Mouse (Mus musculus) liver, embryonic 11.5 days (tissue): Measurements from ENCODE around the gene Ceacam16. TPM values are rescaled to one million over a fixed set of nuclear protein-coding genes. Genes with fewer than 3 reads are reported as not detected.

ENCODE experiments used
- ATAC-seq: fragments of 200-750 bp; cut with Nextera tagmentation; replicated peaks from 2 replicates; pipeline ENCODE4 v1.8.0; 2017; ENCODE audit warnings: moderate number of reproducible peaks, mild to moderate bottlenecking, moderate TSS enrichment, moderate library complexity; ENCODE audit not compliant: low FRiP score
- DNase-seq: peaks from one replicate; pipeline ENCODE4 v3.0.0-alpha.2; 2017; ENCODE audit warnings: low spot score
- H3K27ac ChIP-seq: fragments of 300-500 bp; sonication (generic); 2 replicates; pipeline ENCODE4 v1.5.1; 2014; ENCODE audit warnings: mild to moderate bottlenecking, low read depth, low read length, control low read depth
- H3K27me3 ChIP-seq: fragments of 300-500 bp; sonication (generic); replicated peaks from 2 replicates; pipeline ENCODE4 v1.6.1; 2014; ENCODE audit warnings: low read length, mixed read lengths; ENCODE audit not compliant: control insufficient read depth, insufficient read depth
- H3K36me3 ChIP-seq: fragments of 300-500 bp; sonication (generic); 2 replicates; pipeline ENCODE4 v1.6.1; 2014; ENCODE audit warnings: mild to moderate bottlenecking, low read length, moderate library complexity, mixed read lengths; ENCODE audit not compliant: control insufficient read depth, insufficient read depth
- H3K4me1 ChIP-seq: fragments of 300-500 bp; sonication (generic); replicated peaks from 2 replicates; pipeline ENCODE4 v1.6.1; 2014; ENCODE audit warnings: low read length, mixed read lengths; ENCODE audit not compliant: control insufficient read depth, insufficient read depth
- H3K4me2 ChIP-seq: fragments of 300-500 bp; sonication (generic); 2 replicates; pipeline ENCODE4 v1.6.1; 2014; ENCODE audit warnings: mild to moderate bottlenecking, control low read depth, moderate library complexity
- H3K4me3 ChIP-seq: fragments of 300-500 bp; sonication (generic); 2 replicates; pipeline ENCODE4 v1.5.1; 2014; ENCODE audit warnings: low read depth, low read length, control low read depth
- H3K9ac ChIP-seq: fragments of 300-500 bp; sonication (generic); 2 replicates; pipeline ENCODE4 v1.6.1; 2014; ENCODE audit warnings: low read depth, low read length, control low read depth
- H3K9me3 ChIP-seq: fragments of 300-500 bp; sonication (generic); 2 replicates; pipeline ENCODE4 v1.6.1; 2016; ENCODE audit warnings: low read length, inconsistent platforms, mixed read lengths; ENCODE audit not compliant: control insufficient read depth
- WGBS: fragments of 180-500 bp; shearing (Covaris S2); extraction: QIAGEN DNeasy Blood & Tissue Kit; methylation state at CpG from one replicate; pipeline ENCODE4 v1.1.7; 2014; 5-methylcytosine and 5-hydroxymethylcytosine counted together
- polyA plus RNA-seq: library from polyadenylated mRNA; unstranded; fragments of >200 nt; fragmentation: Nextera tagmentation; extraction: Ambion mirVana; gene quantifications from 2 replicates; pipeline ENCODE4 v1.2.1, GENCODE M21; 2014

Gene Ceacam16
- polyA plus RNA-seq, 1 experiment from 2014 or later: not detected

- 31% methylated on average over 10 of the region's 10 CpGs for WGBS
- Histone ChIP-seq H3K9me3 (0 out of 2 replicates have a peak, but pooled peaks cover 2% of the 10 kb centered on the region), H3K27ac (no peak overlapping the region; the same call in 1 of the 2 replicates), H3K4me2 (peak overlapping the region; percentile 3), H3K36me3 (no peaks in the 10 kb centered on the region), H3K4me1 (peaks cover 5% of the 10 kb centered on the region; the same call in 1 of the 2 replicates), H3K9ac (no peak overlapping the region), H3K4me3 (no peak overlapping the region), H3K27me3 (no peaks in the 10 kb centered on the region)
- ATAC-seq (peak; percentile 35; the same call in 1 of the 2 replicates), DNase-seq (no peak)
These were observed 10.1 kb upstream of the Ceacam16 start for GRCm38 (mm10) chr7:19871137-19871621.

- no peak overlapping the region for H3K4me2 ChIP-seq
- no peak for ATAC-seq
- no peaks in the 10 kb centered on the region for H3K9me3 ChIP-seq
- H3K27ac ChIP-seq: no peak overlapping the region
- no peaks in the 10 kb centered on the region for H3K27me3 ChIP-seq
- no peaks in the 10 kb centered on the region for H3K36me3 ChIP-seq
- no peak overlapping the region for H3K9ac ChIP-seq
- DNase-seq: no peak
- no peak overlapping the region for H3K4me3 ChIP-seq
- peaks cover 5% of the 10 kb centered on the region; the same call in 1 of the 2 replicates for H3K4me1 ChIP-seq
- WGBS: 76% methylated on average over 16 of the region's 16 CpGs
These were observed 6.8 kb upstream of the Ceacam16 start for GRCm38 (mm10) chr7:19867751-19868399.

- Histone ChIP-seq H3K9me3 (no peaks in the 10 kb centered on the region), H3K27me3 (no peaks in the 10 kb centered on the region), H3K9ac (no peak overlapping the region), H3K4me3 (no peak overlapping the region), H3K27ac (no peak overlapping the region), H3K4me2 (no peak overlapping the region), H3K4me1 (peaks cover 5% of the 10 kb centered on the region; the same call in 1 of the 2 replicates), H3K36me3 (no peaks in the 10 kb centered on the region)
- WGBS: 68% methylated on average over 6 of the region's 6 CpGs
- DNase-seq (no peak), ATAC-seq (no peak)
These were observed 5.4 kb upstream of the Ceacam16 start for GRCm38 (mm10) chr7:19866490-19866889.

GRCm38 (mm10) chr7:19865246-19866036 is 4.3 kb upstream of the Ceacam16 start:
- H3K27me3 ChIP-seq: no peaks in the 10 kb centered on the region
- ATAC-seq (peak; percentile 30; the same call in 1 of the 2 replicates), DNase-seq (no peak)
- H3K4me1 ChIP-seq: no peaks in the 10 kb centered on the region
- no peak overlapping the region for H3K9ac ChIP-seq
- H3K4me2 ChIP-seq: no peak overlapping the region
- 70% methylated on average over 8 of the region's 8 CpGs for WGBS
- H3K27ac ChIP-seq: no peak overlapping the region
- H3K4me3 ChIP-seq: no peak overlapping the region
- H3K9me3 ChIP-seq: no peaks in the 10 kb centered on the region
- H3K36me3 ChIP-seq: no peaks in the 10 kb centered on the region

GRCm38 (mm10) chr7:19864241-19864640 is 3.1 kb upstream of the Ceacam16 start:
- Histone ChIP-seq H3K27ac (no peak overlapping the region), H3K9me3 (no peaks in the 10 kb centered on the region), H3K4me1 (no peaks in the 10 kb centered on the region), H3K4me3 (no peak overlapping the region), H3K27me3 (no peaks in the 10 kb centered on the region), H3K9ac (no peak overlapping the region), H3K36me3 (no peaks in the 10 kb centered on the region), H3K4me2 (no peak overlapping the region)
- no peak for ATAC-seq
- DNase-seq: no peak
- 42% methylated on average over 2 of the region's 2 CpGs for WGBS

DNA sequence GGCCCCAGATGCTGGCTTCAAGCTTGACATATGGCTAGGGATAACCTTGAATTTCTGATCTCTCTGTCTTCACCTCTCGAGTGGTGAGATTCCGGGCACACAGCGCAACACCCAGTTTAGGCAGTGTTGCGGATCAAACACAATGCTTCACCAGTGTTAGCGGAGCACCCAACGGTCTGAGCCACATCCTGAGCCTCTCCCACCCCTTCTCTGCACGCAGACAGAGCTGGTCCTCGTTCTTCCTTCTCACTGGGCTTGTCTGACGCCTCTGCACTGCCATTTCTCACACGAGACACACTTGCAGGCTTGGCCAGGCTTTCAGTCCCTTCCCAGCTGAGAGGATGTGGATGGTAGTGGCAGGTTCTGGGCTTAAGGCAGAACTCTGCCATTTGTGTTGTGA is 1.4 kb downstream of the Ceacam16 start:
- H3K36me3 ChIP-seq: no peaks in the 10 kb centered on the region
- H3K27ac ChIP-seq: no peak overlapping the region
- peaks cover 8% of the 10 kb centered on the region for H3K27me3 ChIP-seq
- ATAC-seq (no peak), DNase-seq (no peak)
- no peak overlapping the region for H3K9ac ChIP-seq
- no peaks in the 10 kb centered on the region for H3K4me1 ChIP-seq
- no peak overlapping the region for H3K4me3 ChIP-seq
- 51% methylated on average over 10 of the region's 10 CpGs for WGBS
- H3K9me3 ChIP-seq: no peaks in the 10 kb centered on the region
- H3K4me2 ChIP-seq: no peak overlapping the region

GRCm38 (mm10) chr7:19856283-19856682 is 4.8 kb downstream of the Ceacam16 start:
- Histone ChIP-seq H3K4me3 (no peak overlapping the region), H3K4me1 (0 out of 2 replicates have a peak, but pooled peaks cover 3% of the 10 kb centered on the region), H3K27me3 (peaks cover 30% of the 10 kb centered on the region), H3K4me2 (no peak overlapping the region), H3K27ac (no peak overlapping the region), H3K9me3 (no peaks in the 10 kb centered on the region), H3K36me3 (no peaks in the 10 kb centered on the region), H3K9ac (no peak overlapping the region)
- DNase-seq: no peak
- WGBS: 72% methylated on average over 6 of the region's 6 CpGs
- ATAC-seq: no peak

DNA sequence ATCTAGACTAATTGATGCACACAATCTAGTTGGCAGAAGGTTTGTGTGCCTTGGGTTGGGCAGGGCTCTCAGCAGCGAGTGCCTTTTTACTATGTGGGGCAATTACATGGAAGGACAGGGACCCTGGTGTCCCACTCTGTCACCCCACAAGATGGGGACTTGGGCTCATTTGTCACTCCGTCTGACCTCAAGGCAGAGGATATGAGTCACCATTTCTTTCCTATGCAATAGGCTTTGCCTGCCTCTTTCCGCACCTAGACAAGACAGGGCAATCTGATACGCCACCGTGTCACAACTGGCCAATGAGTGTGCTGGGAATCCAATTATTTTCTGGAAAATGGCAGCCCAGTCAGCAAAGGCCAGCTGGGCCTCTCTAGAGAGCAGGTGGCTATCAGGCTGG is 5.4 kb downstream of the Ceacam16 start:
- H3K27me3 ChIP-seq: peaks cover 32% of the 10 kb centered on the region
- no peaks in the 10 kb centered on the region for H3K36me3 ChIP-seq
- WGBS: 64% methylated on average over 5 of the region's 5 CpGs
- H3K9ac ChIP-seq: no peak overlapping the region
- no peak overlapping the region for H3K4me3 ChIP-seq
- DNase-seq (no peak), ATAC-seq (no peak)
- H3K4me2 ChIP-seq: no peak overlapping the region
- no peak overlapping the region for H3K27ac ChIP-seq
- H3K9me3 ChIP-seq: no peaks in the 10 kb centered on the region
- 0 out of 2 replicates have a peak, but pooled peaks cover 3% of the 10 kb centered on the region for H3K4me1 ChIP-seq
